ENCODE assay signal across 8 mouse cellular contexts in the genomic region with DNA sequence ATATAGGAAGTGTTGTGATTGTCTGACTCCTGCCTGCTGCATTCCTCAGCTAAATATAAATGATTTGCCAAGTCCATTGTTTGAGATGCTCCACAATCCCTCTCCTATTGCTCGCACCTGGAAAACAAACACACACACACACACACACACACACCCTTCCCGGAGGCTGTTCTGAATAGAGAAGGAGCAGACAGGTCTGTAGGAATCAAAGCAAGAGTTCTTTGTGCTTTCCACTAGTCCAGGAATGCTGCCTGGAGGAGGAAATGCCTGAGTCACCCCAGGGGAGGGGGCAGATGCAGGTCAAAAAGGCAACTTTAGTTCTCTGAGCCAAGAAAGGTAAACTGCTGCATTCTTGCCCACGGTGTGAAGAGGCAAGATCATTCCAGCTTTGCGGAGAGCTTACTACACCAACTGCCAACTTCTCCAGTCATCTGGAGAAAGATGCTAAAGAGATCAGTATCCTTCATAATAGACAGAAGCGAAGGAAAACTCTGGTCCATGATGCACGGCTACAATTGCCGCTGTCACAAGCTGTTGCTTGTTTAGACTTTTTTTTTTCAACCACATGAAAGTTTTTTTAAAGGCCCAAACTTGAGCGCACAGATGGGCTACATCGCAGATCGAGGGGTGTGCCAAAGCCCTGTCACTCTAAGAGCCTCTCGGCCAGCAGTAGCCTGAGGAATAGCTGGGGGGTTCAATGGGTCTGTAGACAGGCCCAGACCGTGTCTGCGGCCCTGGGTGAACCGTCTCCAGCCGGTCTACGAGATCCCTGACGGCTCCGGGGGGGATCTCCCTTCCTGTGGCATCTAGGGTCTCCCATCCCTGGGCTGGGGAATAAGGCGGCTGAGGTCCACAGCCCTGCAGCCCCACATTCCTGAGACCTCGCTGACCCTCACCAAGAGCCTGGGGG. TPM values are rescaled to one million over a fixed set of nuclear protein-coding genes. Genes with fewer than 3 reads are reported as not detected.
A peak's percentile ranks its signal among the peaks of the same experiment; 100 is the strongest.
DNase-seq lines count a peak whose midpoint lies in the region; ATAC-seq and TF ChIP-seq lines count a peak whose summit lies in the region.

No protein-coding gene starts in this region.

- H3K9ac ChIP-seq in ES-E14 (ENCODE audit: insufficient read depth, low read depth, low read length, poor library complexity, severe bottlenecking) = peak overlapping the region; percentile 82
- peak overlapping the region; percentile 73 for H3K9ac ChIP-seq in forebrain, embryonic 14.5 days (ENCODE audit: low read length)
- peak overlapping the region; percentile 65 for H3K9ac ChIP-seq in hindbrain, postnatal 0 days (replicated peaks; ENCODE audit: low read length)
- peak overlapping the region; percentile 45 for H3K9ac ChIP-seq in liver, embryonic 15.5 days

- no peaks in the 10 kb centered on the region for H3K9me3 ChIP-seq in ES-E14 (ENCODE audit: control insufficient read depth, insufficient read depth, low read depth, low read length)
- no peaks in the 10 kb centered on the region for H3K9me3 ChIP-seq in forebrain, embryonic 14.5 days (replicated peaks; ENCODE audit: control insufficient read depth, low read length)
- H3K9me3 ChIP-seq in hindbrain, postnatal 0 days (ENCODE audit: low read length) = no peaks in the 10 kb centered on the region
- H3K9me3 ChIP-seq in liver, embryonic 15.5 days (replicated peaks) = no peaks in the 10 kb centered on the region

- no peaks in the 10 kb centered on the region for H3K4me1 ChIP-seq in cerebellum, adult 2 months (ENCODE audit: control insufficient read depth, insufficient read depth, low read length)
- H3K4me1 ChIP-seq in ES-E14 (ENCODE audit: control insufficient read depth in 2 of 2, insufficient read depth in 2 of 2, low read length in 2 of 2, poor library complexity in 1 of 2) = peaks cover 2 to 14% of the 10 kb centered on the region in 2 experiments; a peak in 3 of 4 replicates
- H3K4me1 ChIP-seq in forebrain, embryonic 14.5 days (ENCODE audit: control insufficient read depth, insufficient read depth, low read length) = no peaks in the 10 kb centered on the region; the same call in 1 of the 2 replicates
- 0 out of 2 replicates have a peak, but pooled peaks cover 3% of the 10 kb centered on the region for H3K4me1 ChIP-seq in hindbrain, postnatal 0 days (ENCODE audit: insufficient read depth, low read length)
- peaks cover 14% of the 10 kb centered on the region for H3K4me1 ChIP-seq in liver, embryonic 15.5 days (replicated peaks)

- H3K27me3 ChIP-seq in cerebellum, adult 2 months (ENCODE audit: control insufficient read depth, insufficient read depth, low read length) = no peaks in the 10 kb centered on the region
- 0 out of 2 replicates have a peak, but pooled peaks cover 5% of the 10 kb centered on the region for H3K27me3 ChIP-seq in forebrain, embryonic 14.5 days (replicated peaks; ENCODE audit: control insufficient read depth, insufficient read depth, low read length)
- no peaks in the 10 kb centered on the region for H3K27me3 ChIP-seq in hindbrain, postnatal 0 days (ENCODE audit: insufficient read depth, low read length)
- peaks cover 32% of the 10 kb centered on the region for H3K27me3 ChIP-seq in liver, embryonic 15.5 days

- TF ChIP-seq POLR2A in cerebellum, adult 2 months (IDR thresholded peaks at IDR 0.05; ENCODE audit: borderline replicate concordance, insufficient read depth, low read length) = no peak

- no peak overlapping the region; the same call in 1 of the 2 replicates for H3K27ac ChIP-seq in cerebellum, adult 2 months (ENCODE audit: insufficient read depth, low read length)
- H3K27ac ChIP-seq in ES-E14 (ENCODE audit: insufficient read depth, low read depth, low read length, poor library complexity, severe bottlenecking) = peak overlapping the region; percentile 48; the same call in 1 of the 2 replicates
- H3K27ac ChIP-seq in forebrain, embryonic 14.5 days (ENCODE audit: low read depth, low read length) = 0 out of 2 replicates have a peak overlapping the region, but pooled peaks have one; percentile 45
- H3K27ac ChIP-seq in hindbrain, postnatal 0 days = peak overlapping the region; percentile 64
- 0 out of 2 replicates have a peak overlapping the region, but pooled peaks have one; percentile 41 for H3K27ac ChIP-seq in liver, embryonic 15.5 days (replicated peaks)

- in situ Hi-C loops in ES-E14 (cut with MboI; ENCODE audit: low sequenced_read_pairs in 2 of 2, unreplicated experiment in 2 of 2) = no loop called here

- H3K4me3 ChIP-seq in cerebellum, adult 2 months (replicated peaks; ENCODE audit: insufficient read depth, low read depth, low read length) = peak overlapping the region; percentile 45
- peak overlapping the region; percentile 75 to 91 for H3K4me3 ChIP-seq in ES-E14 (ENCODE audit: insufficient read depth in 1 of 2, low read depth in 1 of 2, low read length in 2 of 2, poor library complexity in 1 of 2, severe bottlenecking in 1 of 2)
- H3K4me3 ChIP-seq in forebrain, embryonic 14.5 days (ENCODE audit: low read depth, low read length) = peak overlapping the region; percentile 61
- H3K4me3 ChIP-seq in hindbrain, postnatal 0 days (ENCODE audit: low read length) = peak overlapping the region; percentile 67
- peak overlapping the region; percentile 58 for H3K4me3 ChIP-seq in liver, embryonic 15.5 days (replicated peaks)

- DNase-seq in cerebellum, adult 2 months = peak; percentile 26 to 41
- DNase-seq in cerebellum, postnatal 4 days (ENCODE audit: low spot score in 2 of 2) = no peak
- peak; percentile 76 for DNase-seq in ES-E14 (ENCODE audit: low read depth, low spot score)
- peak; percentile 66 for DNase-seq in forebrain, embryonic 14.5 days (ENCODE audit: low spot score)
- peak; percentile 50 for DNase-seq in hindbrain, postnatal 0 days (ENCODE audit: low spot score)
- peak; percentile 33 for DNase-seq in ovary, postnatal 10 days (ENCODE audit: low spot score)
- no peak for DNase-seq in layer of hippocampus, postnatal 14 days (ENCODE audit: low spot score in 2 of 2)

- no peaks in the 10 kb centered on the region for H3K36me3 ChIP-seq in ES-E14 (ENCODE audit: control insufficient read depth, insufficient read depth, low read length, poor library complexity, severe bottlenecking)
- no peaks in the 10 kb centered on the region for H3K36me3 ChIP-seq in forebrain, embryonic 14.5 days (ENCODE audit: control insufficient read depth, insufficient read depth, low read length)
- H3K36me3 ChIP-seq in hindbrain, postnatal 0 days (ENCODE audit: insufficient read depth, low read length) = no peaks in the 10 kb centered on the region
- no peaks in the 10 kb centered on the region for H3K36me3 ChIP-seq in liver, embryonic 15.5 days (replicated peaks)

- 23% methylated on average over 20 of the region's 20 CpGs for WGBS in cerebellum, adult 2 months
- 3% methylated on average over 20 of the region's 20 CpGs for WGBS in forebrain, embryonic 14.5 days
- WGBS in hindbrain, postnatal 0 days = 6% methylated on average over 20 of the region's 20 CpGs
- WGBS in liver, embryonic 15.5 days (ENCODE audit: insufficient replicate concordance) = 9% methylated on average over 20 of the region's 20 CpGs

- peak overlapping the region; percentile 71 for H3K4me2 ChIP-seq in forebrain, embryonic 14.5 days (ENCODE audit: low read length)
- peak overlapping the region; percentile 94 for H3K4me2 ChIP-seq in hindbrain, postnatal 0 days (ENCODE audit: low read depth, low read length)
- peak overlapping the region; percentile 68 for H3K4me2 ChIP-seq in liver, embryonic 15.5 days

- peak; percentile 57 for ATAC-seq in forebrain, embryonic 14.5 days
- peak; percentile 77 for ATAC-seq in hindbrain, postnatal 0 days
- ATAC-seq in liver, embryonic 15.5 days (ENCODE audit: insufficient read depth) = no peak

- no peak for TF ChIP-seq CTCF in cerebellum, adult 2 months (IDR thresholded peaks at IDR 0.05; ENCODE audit: borderline replicate concordance, insufficient read depth, low read depth, low read length)
- TF ChIP-seq CTCF in hindbrain, postnatal 0 days (IDR thresholded peaks at IDR 0.05; ENCODE audit: low read depth) = no peak

TF ChIP-seq in ES-E14, 5 proteins besides CTCF, POLR2A, EP300 and RAD21:
- TF ChIP-seq HCFC1 (IDR thresholded peaks at IDR 0.05; ENCODE audit: borderline replicate concordance, insufficient read depth, low read length) (no peak), ZNF384 (IDR thresholded peaks at IDR 0.05; ENCODE audit: low read depth, low read length) (0 out of 2 replicates have a peak, but pooled peaks have one; percentile 50), MAFK (IDR thresholded peaks at IDR 0.05; ENCODE audit: insufficient read depth, low read depth, low read length) (peak; percentile 87), CHD2 (IDR thresholded peaks at IDR 0.05; ENCODE audit: low read depth, low read length) (no peak), ZC3H11A (IDR thresholded peaks at IDR 0.05; ENCODE audit: borderline replicate concordance, low read depth, low read length) (no peak)

RNA-seq across cellular contexts. Expression of a gene that starts 0.8 kb away (rescaled TPM):
- 303 and 370 TPM in 2 replicates for polyA plus RNA-seq in cerebellum, adult 2 months (2012; rRNA removed)
- 161 and 175 TPM in 2 replicates for total RNA-seq in ES-E14 (2012; rRNA removed)
- polyA plus RNA-seq in forebrain, embryonic 14.5 days (2014; fragmentation: Nextera tagmentation; extraction: Ambion mirVana) = 23.0 and 36.2 TPM in 2 replicates
- total RNA-seq in hindbrain, postnatal 0 days (2014; rRNA removed) = 177 and 266 TPM in 2 replicates
- polyA plus RNA-seq in hindbrain, postnatal 0 days (2015; fragmentation: Nextera tagmentation; extraction: Ambion mirVana) = 70.1 and 73.8 TPM in 2 replicates
- polyA plus RNA-seq in liver, embryonic 15.5 days (2015; fragmentation: Nextera tagmentation; extraction: Ambion mirVana) = 22.9 and 23.6 TPM in 2 replicates
- 10 to 100 TPM; 62.9 to 72.9 TPM for total RNA-seq in layer of hippocampus, postnatal 14 days (2021)

Comparison
In these comparisons a context has a peak if more than half of its experiments do, and no peak if none do; other contexts are left out.
1. DNase-seq: peak in cerebellum, adult 2 months (2 of 2), ES-E14 (single experiment), forebrain, embryonic 14.5 days (single experiment), hindbrain, postnatal 0 days (single experiment) and ovary, postnatal 10 days (single experiment); none in cerebellum, postnatal 4 days (0 of 2) and layer of hippocampus, postnatal 14 days (0 of 2).
2. Peak in every context shown above with its lines, with median percentiles within 50 percentile points of each other: H3K4me3 ChIP-seq, H3K9ac ChIP-seq and H3K4me2 ChIP-seq.